ENCODE assay signal across 8 mouse cellular contexts in genomic region chr2:37925413-37926132, GRCm38 (mm10).
A peak's percentile ranks its signal among the peaks of the same experiment; 100 is the strongest.
DNase-seq lines count a peak whose midpoint lies in the region; ATAC-seq and TF ChIP-seq lines count a peak whose summit lies in the region.

No protein-coding gene starts in this region.

- H3K4me3 ChIP-seq in lung, adult 2 months (replicated peaks; ENCODE audit: extremely low read depth, low read depth, low read length), result no peak overlapping the region

- no peak for ATAC-seq in frontal cortex, adult (ENCODE audit: low TSS enrichment)

- TF ChIP-seq CTCF in lung, adult 2 months (IDR thresholded peaks at IDR 0.05; ENCODE audit: insufficient read depth, low read length), result peak; percentile 55; the same call in 1 of the 2 replicates

- 40% methylated on average over 6 of the region's 6 CpGs for WGBS in lung, adult 2 months

- TF ChIP-seq POLR2A in lung, adult 2 months (IDR thresholded peaks at IDR 0.05; ENCODE audit: borderline replicate concordance, extremely low read depth, low read depth, low read length), result no peak

- DNase-seq in frontal cortex, postnatal 36 days (ENCODE audit: low spot score in 2 of 2), result peak; percentile 23 to 41
- peak; percentile 20 for DNase-seq in ovary, postnatal 36 days (ENCODE audit: low spot score)
- no peak for DNase-seq in ovary, postnatal 10 days (ENCODE audit: low spot score)
- peak; percentile 9 for DNase-seq in c-Kit-positive CD71-positive TER-119-positive erythroid progenitor cells, embryonic 14.5 days (ENCODE audit: low spot score)
- peak; percentile 45 for DNase-seq in forelimb bud, embryonic 11.5 days (ENCODE audit: low read depth, low spot score)
- DNase-seq in lung, adult 2 months, result peak; percentile 34
- no peak for DNase-seq in T-cell, adult 2 months (ENCODE audit: low spot score)

- H3K4me1 ChIP-seq in lung, adult 2 months (ENCODE audit: control insufficient read depth, insufficient read depth, low read length), result no peaks in the 10 kb centered on the region

Comparison
In these comparisons a context has a peak if more than half of its experiments do, and no peak if none do; other contexts are left out.
1. DNase-seq: peak in frontal cortex, postnatal 36 days (2 of 2), ovary, postnatal 36 days (single experiment), c-Kit-positive CD71-positive TER-119-positive erythroid progenitor cells, embryonic 14.5 days (single experiment), forelimb bud, embryonic 11.5 days (single experiment) and lung, adult 2 months (single experiment); none in ovary, postnatal 10 days (single experiment) and T-cell, adult 2 months (single experiment).